Mouse (Mus musculus): ENCODE data around the gene Klhdc8a.

The Klhdc8a gene

GRCm38 (mm10) chr1:132317413-132317812, 19.0 kb downstream of the Klhdc8a start:
- peak; percentile 81 for DNase-seq (ENCODE audit: extremely low read depth, low read depth, low spot score)

GRCm38 (mm10) chr1:132317894-132318863, 19.8 kb downstream of the Klhdc8a start:
- peak; percentile 66 for DNase-seq (ENCODE audit: extremely low read depth, low read depth, low spot score)

- peak; percentile 98 for DNase-seq (ENCODE audit: extremely low read depth, low read depth, low spot score)
Observed at GRCm38 (mm10) chr1:132319242-132319641, 20.8 kb downstream of the Klhdc8a start.

GRCm38 (mm10) chr1:132321821-132322580, 23.6 kb downstream of the Klhdc8a start:
- no peak for DNase-seq (ENCODE audit: extremely low read depth, low read depth, low spot score)

DNA sequence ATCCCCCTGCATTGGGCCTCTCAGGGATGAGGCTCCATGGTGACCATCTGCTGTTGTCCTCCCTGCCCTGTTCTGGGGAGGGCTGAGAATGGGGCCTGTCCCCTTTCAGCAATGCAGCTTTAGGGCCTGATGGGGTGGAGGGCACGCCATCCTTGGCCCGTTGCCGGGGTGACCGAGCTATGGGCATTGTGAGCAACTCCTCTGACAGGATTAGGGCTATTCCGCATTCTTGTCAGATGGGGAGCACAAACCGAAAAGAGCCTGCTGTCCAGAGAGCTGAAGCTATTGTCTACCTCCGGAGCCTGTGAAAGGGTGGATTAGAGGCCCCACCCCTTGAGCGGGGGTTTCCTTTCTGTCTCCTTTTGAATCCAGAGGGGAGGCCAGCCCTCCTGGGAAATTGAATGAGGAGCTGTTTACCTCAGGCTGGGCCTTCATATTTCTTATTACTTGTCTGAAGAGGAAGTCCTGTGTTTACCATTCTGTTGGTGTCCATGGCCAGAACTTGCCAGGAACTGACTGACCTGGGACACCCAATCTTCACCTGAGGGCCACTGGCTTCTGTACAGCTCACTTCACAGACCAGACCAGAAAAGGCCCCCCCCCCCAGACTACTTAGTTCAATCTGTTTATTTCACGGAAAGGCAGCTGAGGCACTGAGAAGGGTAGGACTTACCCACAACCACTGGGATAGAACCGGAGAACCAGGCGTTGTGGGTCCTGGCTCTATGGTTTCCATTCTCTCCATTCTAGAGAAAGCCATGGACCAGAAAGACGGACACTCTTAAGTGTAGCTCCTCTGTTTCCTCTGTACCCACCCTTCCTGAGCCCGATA, 24.5 kb downstream of the Klhdc8a start:
- DNase-seq (ENCODE audit: extremely low read depth, low read depth, low spot score), result no peak

DNA sequence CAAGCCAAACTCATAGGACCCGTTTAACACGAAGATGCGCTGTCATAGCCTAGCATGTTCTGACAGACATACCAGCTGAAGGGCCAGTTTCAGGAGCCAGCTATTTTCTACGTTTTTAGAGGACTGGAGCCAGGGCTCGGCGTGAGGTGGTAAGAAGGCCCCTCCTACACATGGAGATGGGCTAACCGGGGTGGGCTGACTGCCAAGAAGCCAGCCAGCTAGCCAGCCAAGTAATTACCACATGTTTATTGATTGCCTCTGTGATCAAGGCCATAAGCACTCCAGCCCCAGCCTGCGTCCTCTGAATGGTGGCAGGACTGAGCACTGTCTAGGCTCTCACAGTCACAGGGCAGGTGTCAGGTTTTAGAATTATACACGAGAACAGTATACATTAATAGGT, 28.4 kb downstream of the Klhdc8a start:
- DNase-seq (ENCODE audit: extremely low read depth, low read depth, low spot score), result peak; percentile 90

GRCm38 (mm10) chr1:132327477-132327876, 29.1 kb downstream of the Klhdc8a start:
- DNase-seq (ENCODE audit: extremely low read depth, low read depth, low spot score), result no peak

- no peak for DNase-seq (ENCODE audit: extremely low read depth, low read depth, low spot score)
Observed at GRCm38 (mm10) chr1:132328565-132328964, 30.1 kb downstream of the Klhdc8a start.

GRCm38 (mm10) chr1:132329656-132330055, 31.2 kb downstream of the Klhdc8a start:
- no peak for DNase-seq (ENCODE audit: extremely low read depth, low read depth, low spot score)

- no peak for DNase-seq (ENCODE audit: extremely low read depth, low read depth, low spot score)
Observed at GRCm38 (mm10) chr1:132330397-132330796, 32.0 kb downstream of the Klhdc8a start.

- DNase-seq (ENCODE audit: extremely low read depth, low read depth, low spot score), result no peak
Observed at GRCm38 (mm10) chr1:132331283-132331682, 32.9 kb downstream of the Klhdc8a start.

DNA sequence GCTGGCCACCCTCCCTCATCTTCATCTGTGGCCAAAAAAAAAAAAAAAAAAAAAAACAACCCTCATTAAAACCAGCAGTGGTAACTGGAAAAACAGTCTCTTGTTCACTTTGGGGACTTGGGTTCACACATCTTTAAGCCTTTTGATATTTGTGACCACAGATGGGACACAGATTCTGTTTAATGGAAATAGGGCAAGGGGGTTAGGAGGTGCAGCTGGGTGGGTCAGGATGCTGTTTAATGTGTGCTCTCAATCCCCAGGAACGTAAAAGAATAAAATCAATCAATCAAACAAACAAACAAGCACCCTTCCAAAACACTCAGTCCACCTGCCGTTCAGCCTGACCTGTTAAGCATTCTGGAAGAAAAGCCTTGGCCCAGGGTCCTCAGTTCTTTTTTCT, 34.8 kb downstream of the Klhdc8a start:
- no peak for DNase-seq (ENCODE audit: extremely low read depth, low read depth, low spot score)

DNA sequence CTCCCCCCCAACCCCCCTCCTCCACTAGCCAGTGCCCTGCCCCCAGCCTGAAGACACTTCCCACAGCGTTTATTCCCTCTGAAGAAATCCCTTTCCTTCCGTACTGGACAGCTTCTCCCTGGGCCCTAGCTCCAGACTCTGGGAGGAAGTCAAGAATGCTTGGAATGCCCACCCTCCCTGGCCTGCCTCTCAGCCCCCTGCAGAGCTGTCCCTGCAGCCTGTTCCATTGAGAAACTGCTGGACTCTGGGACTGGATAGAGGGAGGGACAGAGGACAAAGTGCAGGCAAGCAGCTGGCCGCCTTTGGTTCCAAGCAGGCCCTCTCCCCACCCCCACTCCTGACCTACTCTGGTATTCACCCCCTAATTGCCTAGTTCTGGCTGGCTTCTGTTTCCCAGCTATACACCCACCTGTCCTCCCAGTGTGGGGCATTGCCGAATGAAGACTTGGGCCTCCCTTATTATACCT, 35.3 kb downstream of the Klhdc8a start:
- no peak for DNase-seq (ENCODE audit: extremely low read depth, low read depth, low spot score)

- DNase-seq (ENCODE audit: extremely low read depth, low read depth, low spot score), result no peak
Observed at GRCm38 (mm10) chr1:132334178-132334801, 35.9 kb downstream of the Klhdc8a start.

- no peak for DNase-seq (ENCODE audit: extremely low read depth, low read depth, low spot score)
Observed at GRCm38 (mm10) chr1:132335378-132335965, 37.0 kb downstream of the Klhdc8a start.

DNA sequence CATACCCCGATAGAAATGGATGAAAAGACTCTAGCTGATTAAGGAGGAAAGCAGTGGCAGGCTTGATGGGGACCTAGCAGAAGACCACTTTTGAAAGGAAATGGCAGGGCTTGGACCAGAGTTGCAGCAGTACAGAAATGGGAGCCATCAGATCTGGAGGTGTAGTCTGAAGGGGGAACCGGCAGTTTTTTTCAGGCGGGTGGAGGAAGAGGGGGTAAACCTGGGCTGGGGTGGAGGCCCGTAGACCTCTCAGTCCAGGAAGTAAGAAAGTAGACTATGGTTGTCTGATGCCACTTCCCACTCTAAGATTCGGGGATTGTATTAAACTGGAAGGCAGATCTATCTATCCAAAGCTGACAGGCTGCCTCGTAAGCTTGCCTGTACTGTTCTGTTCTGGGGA, 38.5 kb downstream of the Klhdc8a start:
- no peak for DNase-seq (ENCODE audit: extremely low read depth, low read depth, low spot score)

- no peak for DNase-seq (ENCODE audit: extremely low read depth, low read depth, low spot score)
Observed at GRCm38 (mm10) chr1:132338027-132338660, 39.7 kb downstream of the Klhdc8a start.

DNA sequence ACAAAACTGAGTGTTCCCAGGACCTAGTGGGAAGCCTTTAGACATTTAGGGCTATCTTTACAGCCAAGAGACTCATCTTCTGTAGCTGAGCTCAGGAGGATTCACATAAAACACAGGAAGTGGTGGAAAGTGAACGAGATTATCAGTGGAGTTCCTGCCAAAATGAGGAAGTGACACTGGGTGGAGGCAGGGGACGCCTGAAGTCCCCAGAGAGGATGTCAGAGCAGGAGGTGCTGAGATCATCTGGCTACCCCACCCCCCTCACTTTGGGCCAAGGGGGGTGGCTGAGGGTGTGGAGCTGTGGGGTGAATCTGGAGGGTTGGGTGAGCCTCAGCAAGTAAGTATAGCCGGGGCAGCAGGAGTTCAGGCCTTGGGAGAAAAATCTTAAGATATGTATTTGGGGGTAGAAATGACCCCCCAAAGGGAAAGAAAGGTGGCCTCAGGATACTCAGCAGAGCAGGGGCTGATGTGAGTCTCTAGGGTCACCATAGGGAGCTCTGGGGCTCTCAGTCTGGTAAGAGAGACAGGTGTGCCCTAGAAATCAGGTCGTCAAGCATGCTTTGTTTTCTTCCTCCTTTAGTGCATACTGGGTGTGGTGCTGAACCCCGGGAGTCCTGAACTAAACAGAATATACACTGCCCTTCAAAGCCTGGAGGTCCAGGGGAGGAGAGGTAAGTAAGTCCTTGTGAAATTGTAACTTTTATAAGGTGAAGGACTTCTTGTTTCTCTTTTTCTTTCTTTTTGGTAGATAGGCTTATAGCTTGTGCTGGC, 43.5 kb downstream of the Klhdc8a start:
- no peak for DNase-seq (ENCODE audit: extremely low read depth, low read depth, low spot score)

- no peak for DNase-seq (ENCODE audit: extremely low read depth, low read depth, low spot score)
Observed at GRCm38 (mm10) chr1:132342518-132342917, 44.1 kb downstream of the Klhdc8a start.

All from fat pad, adult 2 months (tissue).